Mouse (Mus musculus): ENCODE measurements around the gene Lin52. TPM values are rescaled to one million over a fixed set of nuclear protein-coding genes. Genes with fewer than 3 reads are reported as not detected.
A peak's percentile ranks its signal among the peaks of the same experiment; 100 is the strongest.

Gene Lin52
- polyA plus RNA-seq, 1 experiment from 2014 or later: 8.0 TPM

GRCm38 (mm10) chr12:84442526-84442925, 8.7 kb upstream of the Lin52 start:
- no peaks in the 10 kb centered on the region for H3K9me3 ChIP-seq (ENCODE audit: control insufficient read depth)
- 47% methylated on average over 4 of the region's 4 CpGs for WGBS
- no peak overlapping the region for H3K4me3 ChIP-seq (ENCODE audit: low read depth, low read length)
- TF ChIP-seq CTCF (IDR thresholded peaks at IDR 0.05; ENCODE audit: low read depth): no peak
- H3K4me1 ChIP-seq (replicated peaks; ENCODE audit: control insufficient read depth, insufficient read depth, low read length): no peaks in the 10 kb centered on the region
- H3K9ac ChIP-seq (ENCODE audit: low read depth, low read length): no peak overlapping the region
- H3K27ac ChIP-seq (ENCODE audit: low read depth, low read length): no peak overlapping the region
- H3K27me3 ChIP-seq (replicated peaks; ENCODE audit: control insufficient read depth, insufficient read depth, low read length): no peaks in the 10 kb centered on the region
- H3K4me2 ChIP-seq (replicated peaks; ENCODE audit: low read depth): no peak overlapping the region
- ATAC-seq: no peak
- no peaks in the 10 kb centered on the region for H3K36me3 ChIP-seq (ENCODE audit: control insufficient read depth, insufficient read depth)

GRCm38 (mm10) chr12:84447386-84447785, 3.8 kb upstream of the Lin52 start:
- Histone ChIP-seq H3K4me1 (replicated peaks; ENCODE audit: control insufficient read depth, insufficient read depth, low read length) (no peaks in the 10 kb centered on the region), H3K9me3 (ENCODE audit: control insufficient read depth) (no peaks in the 10 kb centered on the region), H3K4me2 (replicated peaks; ENCODE audit: low read depth) (no peak overlapping the region), H3K9ac (ENCODE audit: low read depth, low read length) (no peak overlapping the region), H3K36me3 (ENCODE audit: control insufficient read depth, insufficient read depth) (no peaks in the 10 kb centered on the region), H3K27ac (ENCODE audit: low read depth, low read length) (no peak overlapping the region), H3K27me3 (replicated peaks; ENCODE audit: control insufficient read depth, insufficient read depth, low read length) (no peaks in the 10 kb centered on the region), H3K4me3 (ENCODE audit: low read depth, low read length) (no peak overlapping the region)
- ATAC-seq: no peak
- 68% methylated on average over 1 of the region's 1 CpGs for WGBS
- no peak for TF ChIP-seq CTCF (IDR thresholded peaks at IDR 0.05; ENCODE audit: low read depth)

- Histone ChIP-seq H3K4me1 (replicated peaks; ENCODE audit: control insufficient read depth, insufficient read depth, low read length) (no peaks in the 10 kb centered on the region), H3K27ac (ENCODE audit: low read depth, low read length) (no peak overlapping the region), H3K4me3 (ENCODE audit: low read depth, low read length) (no peak overlapping the region), H3K9me3 (ENCODE audit: control insufficient read depth) (no peaks in the 10 kb centered on the region), H3K27me3 (replicated peaks; ENCODE audit: control insufficient read depth, insufficient read depth, low read length) (no peaks in the 10 kb centered on the region), H3K4me2 (replicated peaks; ENCODE audit: low read depth) (no peak overlapping the region), H3K36me3 (ENCODE audit: control insufficient read depth, insufficient read depth) (no peaks in the 10 kb centered on the region), H3K9ac (ENCODE audit: low read depth, low read length) (no peak overlapping the region)
- TF ChIP-seq CTCF (IDR thresholded peaks at IDR 0.05; ENCODE audit: low read depth): no peak
- WGBS: 86% methylated on average over 6 of the region's 6 CpGs
- ATAC-seq: no peak
Observed at GRCm38 (mm10) chr12:84448181-84448580, 3.0 kb upstream of the Lin52 start.

GRCm38 (mm10) chr12:84449887-84450286, 1.3 kb upstream of the Lin52 start:
- Histone ChIP-seq H3K4me2 (replicated peaks; ENCODE audit: low read depth) (peak overlapping the region; percentile 93), H3K9ac (ENCODE audit: low read depth, low read length) (0 out of 2 replicates have a peak overlapping the region, but pooled peaks have one; percentile 63), H3K9me3 (ENCODE audit: control insufficient read depth) (no peaks in the 10 kb centered on the region), H3K27ac (ENCODE audit: low read depth, low read length) (no peak overlapping the region), H3K4me1 (replicated peaks; ENCODE audit: control insufficient read depth, insufficient read depth, low read length) (no peaks in the 10 kb centered on the region), H3K36me3 (ENCODE audit: control insufficient read depth, insufficient read depth) (no peaks in the 10 kb centered on the region), H3K27me3 (replicated peaks; ENCODE audit: control insufficient read depth, insufficient read depth, low read length) (no peaks in the 10 kb centered on the region), H3K4me3 (ENCODE audit: low read depth, low read length) (peak overlapping the region; percentile 84; the same call in 1 of the 2 replicates)
- 50% methylated on average over 10 of the region's 10 CpGs for WGBS
- TF ChIP-seq CTCF (IDR thresholded peaks at IDR 0.05; ENCODE audit: low read depth): no peak
- no peak for ATAC-seq

GRCm38 (mm10) chr12:84450351-84450717, 888 bp upstream of the Lin52 start:
- H3K4me3 ChIP-seq (ENCODE audit: low read depth, low read length): peak overlapping the region; percentile 84
- H3K4me2 ChIP-seq (replicated peaks; ENCODE audit: low read depth): peak overlapping the region; percentile 93
- H3K36me3 ChIP-seq (ENCODE audit: control insufficient read depth, insufficient read depth): no peaks in the 10 kb centered on the region
- under 1% methylated on average over 6 of the region's 6 CpGs for WGBS
- peak overlapping the region; percentile 31 for H3K27ac ChIP-seq (ENCODE audit: low read depth, low read length)
- ATAC-seq: peak; percentile 10; the same call in 1 of the 2 replicates
- H3K9me3 ChIP-seq (ENCODE audit: control insufficient read depth): no peaks in the 10 kb centered on the region
- TF ChIP-seq CTCF (IDR thresholded peaks at IDR 0.05; ENCODE audit: low read depth): no peak
- H3K27me3 ChIP-seq (replicated peaks; ENCODE audit: control insufficient read depth, insufficient read depth, low read length): no peaks in the 10 kb centered on the region
- H3K9ac ChIP-seq (ENCODE audit: low read depth, low read length): peak overlapping the region; percentile 63
- no peaks in the 10 kb centered on the region for H3K4me1 ChIP-seq (replicated peaks; ENCODE audit: control insufficient read depth, insufficient read depth, low read length)

- H3K4me1 ChIP-seq (replicated peaks; ENCODE audit: control insufficient read depth, insufficient read depth, low read length): no peaks in the 10 kb centered on the region
- peak overlapping the region; percentile 68 for H3K9ac ChIP-seq (ENCODE audit: low read depth, low read length)
- no peak for ATAC-seq
- no peaks in the 10 kb centered on the region for H3K9me3 ChIP-seq (ENCODE audit: control insufficient read depth)
- H3K4me3 ChIP-seq (ENCODE audit: low read depth, low read length): peak overlapping the region; percentile 84
- H3K4me2 ChIP-seq (replicated peaks; ENCODE audit: low read depth): peak overlapping the region; percentile 93
- WGBS: 1% methylated on average over 11 of the region's 11 CpGs
- no peak for TF ChIP-seq CTCF (IDR thresholded peaks at IDR 0.05; ENCODE audit: low read depth)
- H3K36me3 ChIP-seq (ENCODE audit: control insufficient read depth, insufficient read depth): 0 out of 2 replicates have a peak, but pooled peaks cover 2% of the 10 kb centered on the region
- peak overlapping the region; percentile 66 for H3K27ac ChIP-seq (ENCODE audit: low read depth, low read length)
- no peaks in the 10 kb centered on the region for H3K27me3 ChIP-seq (replicated peaks; ENCODE audit: control insufficient read depth, insufficient read depth, low read length)
Observed at GRCm38 (mm10) chr12:84451801-84452200, 579 bp downstream of the Lin52 start.

- H3K4me3 ChIP-seq (ENCODE audit: low read depth, low read length): no peak overlapping the region
- peaks cover 26% of the 10 kb centered on the region for H3K36me3 ChIP-seq (ENCODE audit: control insufficient read depth, insufficient read depth)
- WGBS: 86% methylated on average over 3 of the region's 3 CpGs
- no peak overlapping the region for H3K9ac ChIP-seq (ENCODE audit: low read depth, low read length)
- no peaks in the 10 kb centered on the region for H3K27me3 ChIP-seq (replicated peaks; ENCODE audit: control insufficient read depth, insufficient read depth, low read length)
- no peak for ATAC-seq
- H3K27ac ChIP-seq (ENCODE audit: low read depth, low read length): no peak overlapping the region
- no peak overlapping the region for H3K4me2 ChIP-seq (replicated peaks; ENCODE audit: low read depth)
- H3K4me1 ChIP-seq (replicated peaks; ENCODE audit: control insufficient read depth, insufficient read depth, low read length): no peaks in the 10 kb centered on the region
- H3K9me3 ChIP-seq (ENCODE audit: control insufficient read depth): no peaks in the 10 kb centered on the region
- TF ChIP-seq CTCF (IDR thresholded peaks at IDR 0.05; ENCODE audit: low read depth): no peak
Observed at GRCm38 (mm10) chr12:84456911-84457310, 5.7 kb downstream of the Lin52 start.
